Mouse (Mus musculus): ENCODE data around the gene Gm7247.

GRCm38 (mm10) chr14:51495781-51496180 lies 134.2 kb downstream of the Gm7247 start:
- no peak for TF ChIP-seq CTCF (IDR thresholded peaks at IDR 0.05; ENCODE audit: low read depth, low read length)
- no peak for TF ChIP-seq POLR2A (IDR thresholded peaks at IDR 0.05; ENCODE audit: extremely low read depth, insufficient read depth, low read length)

Data from liver, adult 2 months (tissue).